11 mouse cellular contexts compared by ENCODE assay signal in genomic region chr3:57293925-57294324, GRCm38 (mm10). TPM values are rescaled to one million over a fixed set of nuclear protein-coding genes. Genes with fewer than 3 reads are reported as not detected.
DNase-seq lines count a peak whose midpoint lies in the region; ATAC-seq and TF ChIP-seq lines count a peak whose summit lies in the region.
"Had no signal": no experiment of that assay in that cellular context is flagged by ENCODE, and none has a peak within 500 bp of the region (broad histone marks: within the 10 kb centered on the region; RNA-seq: fewer than 3 reads in every experiment).

No protein-coding gene starts in this region.

- ATAC-seq in heart, embryonic 13.5 days (ENCODE audit: extremely low read depth, insufficient number of reproducible peaks, low FRiP score, low TSS enrichment): no peak
- no peak for ATAC-seq in neural tube, embryonic 15.5 days (ENCODE audit: low FRiP score)
- ATAC-seq: midbrain, embryonic 16.5 days had no signal

- no peaks in the 10 kb centered on the region for H3K9me3 ChIP-seq in heart, embryonic 13.5 days
- no peaks in the 10 kb centered on the region for H3K9me3 ChIP-seq in neural tube, embryonic 15.5 days (replicated peaks)

- peak; percentile 32 to 35 for DNase-seq in heart, adult 9 months (ENCODE audit: low spot score in 2 of 2)
- no peak for DNase-seq in heart, postnatal 4 days
- DNase-seq in lung, adult 2 months: no peak
- no peak for DNase-seq in lung, postnatal 10 days
- DNase-seq in Muller cell, postnatal 12 days (ENCODE audit: inconsistent ontology term): no peak
- DNase-seq in frontal cortex, postnatal 25 days (ENCODE audit: low spot score in 2 of 2): no peak
- DNase-seq: left cerebral cortex, postnatal 4 days had no signal

- no peaks in the 10 kb centered on the region for H3K27me3 ChIP-seq in heart, embryonic 13.5 days (replicated peaks)
- no peaks in the 10 kb centered on the region for H3K27me3 ChIP-seq in neural tube, embryonic 15.5 days (replicated peaks)

- H3K4me2 ChIP-seq in heart, embryonic 13.5 days: peak overlapping the region; percentile 58
- peak overlapping the region; percentile 9; the same call in 1 of the 2 replicates for H3K4me2 ChIP-seq in neural tube, embryonic 15.5 days

- H3K36me3 ChIP-seq in heart, embryonic 13.5 days: no peaks in the 10 kb centered on the region; the same call in 1 of the 2 replicates
- no peaks in the 10 kb centered on the region for H3K36me3 ChIP-seq in neural tube, embryonic 15.5 days

- 0 out of 2 replicates have a peak, but pooled peaks have one; percentile 3 for TF ChIP-seq POLR2A in lung, adult 2 months (IDR thresholded peaks at IDR 0.05; ENCODE audit: borderline replicate concordance, extremely low read depth, low read depth, low read length)

- H3K4me3 ChIP-seq in lung, adult 2 months (replicated peaks; ENCODE audit: extremely low read depth, low read depth, low read length): peak overlapping the region; percentile 71
- peak overlapping the region; percentile 49 for H3K4me3 ChIP-seq in heart, embryonic 13.5 days
- no peak overlapping the region; the same call in 1 of the 2 replicates for H3K4me3 ChIP-seq in neural tube, embryonic 15.5 days (replicated peaks)

- WGBS in lung, adult 2 months: 21% methylated on average over 4 of the region's 4 CpGs
- 44% methylated on average over 4 of the region's 4 CpGs for WGBS in heart, embryonic 13.5 days
- 71% methylated on average over 4 of the region's 4 CpGs for WGBS in neural tube, embryonic 15.5 days

- TF ChIP-seq CTCF in lung, adult 2 months (IDR thresholded peaks at IDR 0.05; ENCODE audit: insufficient read depth, low read length): no peak

- H3K9ac ChIP-seq in heart, embryonic 13.5 days: peak overlapping the region; percentile 80
- H3K9ac ChIP-seq in neural tube, embryonic 15.5 days (replicated peaks): no peak overlapping the region

- H3K4me1 ChIP-seq in lung, adult 2 months (ENCODE audit: control insufficient read depth, insufficient read depth, low read length): peaks cover 15% of the 10 kb centered on the region
- H3K4me1 ChIP-seq in heart, embryonic 13.5 days: peaks cover 24% of the 10 kb centered on the region
- H3K4me1 ChIP-seq in neural tube, embryonic 15.5 days: 0 out of 2 replicates have a peak, but pooled peaks cover 9% of the 10 kb centered on the region

- peak overlapping the region; percentile 90 for H3K27ac ChIP-seq in heart, embryonic 13.5 days (replicated peaks)
- no peak overlapping the region for H3K27ac ChIP-seq in neural tube, embryonic 15.5 days (replicated peaks)

RNA-seq across cellular contexts. Expression of gene Tm4sf1, which starts 7.9 kb away (rescaled TPM):
- total RNA-seq in heart, postnatal 4 days (2021): 100 to 1,000 TPM; 120 to 123 TPM
- 204 and 323 TPM in 2 replicates for polyA plus RNA-seq in lung, adult 2 months (2012; rRNA removed)
- 205 and 242 TPM in 2 replicates for polyA plus RNA-seq in heart, embryonic 13.5 days (2015; fragmentation: Nextera tagmentation; extraction: Ambion mirVana)
- 31.1 and 42.5 TPM in 2 replicates for polyA plus RNA-seq in neural tube, embryonic 15.5 days (2015; fragmentation: Nextera tagmentation; extraction: Ambion mirVana)
- total RNA-seq: common myeloid progenitor, adult 5-6 weeks had no signal

Comparison
In these comparisons a context has a peak if more than half of its experiments do, and no peak if none do; other contexts are left out.
1. DNase-seq: peak in heart, adult 9 months (2 of 2); none in heart, postnatal 4 days (single experiment), lung, adult 2 months (single experiment), lung, postnatal 10 days (single experiment), Muller cell, postnatal 12 days (single experiment) and frontal cortex, postnatal 25 days (0 of 2).